17 mouse cellular contexts compared by ENCODE assay signal in the genomic region with DNA sequence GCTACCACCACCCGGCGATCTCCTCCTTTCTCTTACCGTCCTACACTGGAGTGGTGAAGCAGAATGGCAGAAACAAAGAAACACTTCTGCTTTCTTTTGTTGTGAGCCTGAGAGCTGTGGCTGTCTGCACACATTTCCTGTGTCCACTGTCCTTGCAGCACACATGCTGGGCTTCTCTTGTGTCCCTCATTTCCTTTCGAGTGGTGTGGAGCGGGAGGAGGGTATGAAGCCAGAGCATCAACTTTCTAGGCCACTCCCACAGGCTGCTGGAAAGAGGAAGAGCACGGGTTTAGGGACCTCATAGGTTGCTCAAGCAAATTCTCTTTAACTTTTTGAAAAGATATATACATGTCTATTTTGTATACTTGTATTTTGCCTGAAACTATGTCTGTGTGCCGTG. TPM values are rescaled to one million over a fixed set of nuclear protein-coding genes. Genes with fewer than 3 reads are reported as not detected.
A peak's percentile ranks its signal among the peaks of the same experiment; 100 is the strongest.
DNase-seq lines count a peak whose midpoint lies in the region; ATAC-seq and TF ChIP-seq lines count a peak whose summit lies in the region.
"Had no signal": no experiment of that assay in that cellular context is flagged by ENCODE, and none has a peak within 500 bp of the region (broad histone marks: within the 10 kb centered on the region; RNA-seq: fewer than 3 reads in every experiment).

No protein-coding gene starts in this region.

- no peaks in the 10 kb centered on the region for H3K9me3 ChIP-seq in kidney, postnatal 0 days (replicated peaks; ENCODE audit: low read length)
- no peaks in the 10 kb centered on the region for H3K9me3 ChIP-seq in liver, embryonic 12.5 days (replicated peaks)
- no peaks in the 10 kb centered on the region for H3K9me3 ChIP-seq in neural tube, embryonic 15.5 days (replicated peaks)
- H3K9me3 ChIP-seq: forebrain, embryonic 12.5 days; midbrain, embryonic 12.5 days; neural tube, embryonic 12.5 days had no signal

- no peak for ATAC-seq in kidney, postnatal 0 days (replicated peaks; ENCODE audit: low FRiP score, low read depth)
- ATAC-seq in liver, embryonic 12.5 days, result peak; percentile 30; the same call in 1 of the 2 replicates
- peak; percentile 76 for ATAC-seq in monocyte, adult 5-6 weeks (replicated peaks; ENCODE audit: insufficient number of reproducible peaks, low FRiP score, low TSS enrichment, poor library complexity, severe bottlenecking)
- no peak for ATAC-seq in neural tube, embryonic 15.5 days (ENCODE audit: low FRiP score)
- ATAC-seq: CD4-positive, CD25-positive, alpha-beta regulatory T cell, adult 4 months had no signal

- no peak overlapping the region for H3K9ac ChIP-seq in kidney, postnatal 0 days (ENCODE audit: low read depth, low read length)
- H3K9ac ChIP-seq in liver, embryonic 12.5 days, result no peak overlapping the region
- H3K9ac ChIP-seq in neural tube, embryonic 15.5 days (replicated peaks), result no peak overlapping the region
- H3K9ac ChIP-seq: forebrain, embryonic 12.5 days; midbrain, embryonic 12.5 days; neural tube, embryonic 12.5 days had no signal

- peak; percentile 8 for DNase-seq in kidney, postnatal 0 days (ENCODE audit: low spot score)
- no peak for DNase-seq in kidney, postnatal 10 days
- DNase-seq in spleen, adult 12 weeks (ENCODE audit: low spot score), result no peak
- DNase-seq: adrenal gland, postnatal 10 days; cerebellum, adult 11-12 months; gastrocnemius, postnatal 10 days; right cerebral cortex, adult 18-20 months; thymus, postnatal 25 days had no signal

- peaks cover 18% of the 10 kb centered on the region for H3K36me3 ChIP-seq in kidney, postnatal 0 days (ENCODE audit: insufficient read depth, low read length)
- H3K36me3 ChIP-seq in liver, embryonic 12.5 days, result peaks cover 73% of the 10 kb centered on the region
- H3K36me3 ChIP-seq in neural tube, embryonic 15.5 days, result peaks cover 63% of the 10 kb centered on the region

- no peak overlapping the region for H3K4me3 ChIP-seq in kidney, postnatal 0 days (replicated peaks; ENCODE audit: low read depth, low read length)
- peak overlapping the region; percentile 17 for H3K4me3 ChIP-seq in bone marrow, adult 2 months (replicated peaks; ENCODE audit: control insufficient read depth, low read depth, low read length)
- no peak overlapping the region for H3K4me3 ChIP-seq in liver, embryonic 12.5 days
- H3K4me3 ChIP-seq in neural tube, embryonic 15.5 days (replicated peaks), result no peak overlapping the region
- H3K4me3 ChIP-seq: forebrain, embryonic 12.5 days; layer of hippocampus, adult 2 months; midbrain, embryonic 12.5 days; neural tube, embryonic 12.5 days had no signal

- TF ChIP-seq CTCF in kidney, postnatal 0 days (IDR thresholded peaks at IDR 0.05; ENCODE audit: low read depth), result no peak
- TF ChIP-seq CTCF in bone marrow, adult 2 months (IDR thresholded peaks at IDR 0.05; ENCODE audit: control insufficient read depth, insufficient read depth, low read length), result no peak

- H3K27me3 ChIP-seq in kidney, postnatal 0 days (ENCODE audit: insufficient read depth, low read length), result no peaks in the 10 kb centered on the region
- no peaks in the 10 kb centered on the region for H3K27me3 ChIP-seq in liver, embryonic 12.5 days (replicated peaks)
- no peaks in the 10 kb centered on the region for H3K27me3 ChIP-seq in neural tube, embryonic 15.5 days (replicated peaks)
- H3K27me3 ChIP-seq: forebrain, embryonic 12.5 days; midbrain, embryonic 12.5 days; neural tube, embryonic 12.5 days had no signal

- H3K4me2 ChIP-seq in kidney, postnatal 0 days (ENCODE audit: low read length), result no peak overlapping the region
- H3K4me2 ChIP-seq in liver, embryonic 12.5 days, result no peak overlapping the region
- no peak overlapping the region for H3K4me2 ChIP-seq in neural tube, embryonic 15.5 days
- H3K4me2 ChIP-seq: forebrain, embryonic 12.5 days; midbrain, embryonic 12.5 days; neural tube, embryonic 12.5 days had no signal

- no peak for TF ChIP-seq POLR2A in bone marrow, adult 2 months (IDR thresholded peaks at IDR 0.05; ENCODE audit: borderline replicate concordance, control insufficient read depth, low read depth, low read length)

- H3K27ac ChIP-seq in kidney, postnatal 0 days, result no peak overlapping the region
- H3K27ac ChIP-seq in bone marrow, adult 2 months (ENCODE audit: control insufficient read depth, insufficient read depth, low read depth, low read length, poor library complexity), result no peak overlapping the region; the same call in 1 of the 2 replicates
- H3K27ac ChIP-seq in liver, embryonic 12.5 days, result no peak overlapping the region
- H3K27ac ChIP-seq in neural tube, embryonic 15.5 days (replicated peaks), result no peak overlapping the region
- H3K27ac ChIP-seq: forebrain, embryonic 12.5 days; midbrain, embryonic 12.5 days; neural tube, embryonic 12.5 days had no signal

- no peaks in the 10 kb centered on the region for H3K4me1 ChIP-seq in kidney, postnatal 0 days (replicated peaks; ENCODE audit: insufficient read depth, low read length)
- peaks cover 3% of the 10 kb centered on the region; the same call in 1 of the 2 replicates for H3K4me1 ChIP-seq in bone marrow, adult 2 months (ENCODE audit: control insufficient read depth, insufficient read depth, low read length)
- H3K4me1 ChIP-seq in liver, embryonic 12.5 days, result no peaks in the 10 kb centered on the region
- H3K4me1 ChIP-seq in neural tube, embryonic 15.5 days, result no peaks in the 10 kb centered on the region
- H3K4me1 ChIP-seq: forebrain, embryonic 12.5 days; midbrain, embryonic 12.5 days; neural tube, embryonic 12.5 days had no signal

- WGBS in kidney, postnatal 0 days, result 71% methylated on average over 7 of the region's 7 CpGs
- WGBS in bone marrow, adult 2 months, result 56% methylated on average over 7 of the region's 7 CpGs
- WGBS in liver, embryonic 12.5 days (ENCODE audit: insufficient replicate concordance), result 59% methylated on average over 7 of the region's 7 CpGs
- WGBS in neural tube, embryonic 15.5 days, result 82% methylated on average over 7 of the region's 7 CpGs

RNA-seq across cellular contexts. Expression of gene Cluap1, which starts 20.6 kb away (rescaled TPM):
- 32.8 and 33.3 TPM in 2 replicates for polyA plus RNA-seq in kidney, postnatal 0 days (2015; fragmentation: Nextera tagmentation; extraction: Ambion mirVana)
- polyA plus RNA-seq in bone marrow, adult 2 months (2011; ENCODE audit: insufficient read depth, insufficient read length, low replicate concordance, missing spikeins), result 5.5 and 12.5 TPM in 2 replicates
- 12.4 and 12.5 TPM in 2 replicates for polyA plus RNA-seq in liver, embryonic 12.5 days (2016; fragmentation: Nextera tagmentation; extraction: Ambion mirVana)
- 12.0 to 20.1 TPM (median 12.2 TPM) in 3 replicates for total RNA-seq in monocyte, adult 5-6 weeks (2017)
- 36.8 and 40.1 TPM in 2 replicates for polyA plus RNA-seq in neural tube, embryonic 15.5 days (2015; fragmentation: Nextera tagmentation; extraction: Ambion mirVana)

RNA-seq across cellular contexts. Expression of gene 1700037C18Rik, which starts 20.7 kb away (rescaled TPM):
- 11.0 and 11.4 TPM in 2 replicates for polyA plus RNA-seq in kidney, postnatal 0 days (2015; fragmentation: Nextera tagmentation; extraction: Ambion mirVana)
- 4.3 and 8.0 TPM in 2 replicates for polyA plus RNA-seq in bone marrow, adult 2 months (2011; ENCODE audit: insufficient read depth, insufficient read length, low replicate concordance, missing spikeins)
- 3.1 and 3.9 TPM in 2 replicates for polyA plus RNA-seq in liver, embryonic 12.5 days (2016; fragmentation: Nextera tagmentation; extraction: Ambion mirVana)
- 0.57 to 6.4 TPM (median 1.9 TPM) in 3 replicates for total RNA-seq in monocyte, adult 5-6 weeks (2017)
- polyA plus RNA-seq in neural tube, embryonic 15.5 days (2015; fragmentation: Nextera tagmentation; extraction: Ambion mirVana), result 13.4 and 15.3 TPM in 2 replicates

RNA-seq across cellular contexts. Expression of gene Gm20695, which starts 44.7 kb away (rescaled TPM):
- polyA plus RNA-seq in kidney, postnatal 0 days (2015; fragmentation: Nextera tagmentation; extraction: Ambion mirVana), result 2.6 and 2.9 TPM in 2 replicates
- polyA plus RNA-seq in bone marrow, adult 2 months (2011; ENCODE audit: insufficient read depth, insufficient read length, low replicate concordance, missing spikeins), result not detected in 2 replicates
- polyA plus RNA-seq in liver, embryonic 12.5 days (2016; fragmentation: Nextera tagmentation; extraction: Ambion mirVana), result 0.81 and 1.2 TPM in 2 replicates
- 1.2 TPM in 1 of 3 replicates, not detected in the others for total RNA-seq in monocyte, adult 5-6 weeks (2017)
- polyA plus RNA-seq in neural tube, embryonic 15.5 days (2015; fragmentation: Nextera tagmentation; extraction: Ambion mirVana), result 2.1 and 2.7 TPM in 2 replicates

RNA-seq across cellular contexts. Expression of gene Zfp597, which starts 44.8 kb away (rescaled TPM):
- polyA plus RNA-seq in kidney, postnatal 0 days (2015; fragmentation: Nextera tagmentation; extraction: Ambion mirVana), result 3.3 and 4.2 TPM in 2 replicates
- polyA plus RNA-seq in bone marrow, adult 2 months (2011; ENCODE audit: insufficient read depth, insufficient read length, low replicate concordance, missing spikeins), result 4.8 and 19.2 TPM in 2 replicates
- 3.0 and 3.2 TPM in 2 replicates for polyA plus RNA-seq in liver, embryonic 12.5 days (2016; fragmentation: Nextera tagmentation; extraction: Ambion mirVana)
- total RNA-seq in monocyte, adult 5-6 weeks (2017), result 23.7 to 35.3 TPM (median 24.2 TPM) in 3 replicates
- polyA plus RNA-seq in neural tube, embryonic 15.5 days (2015; fragmentation: Nextera tagmentation; extraction: Ambion mirVana), result 12.9 and 13.4 TPM in 2 replicates

RNA-seq across cellular contexts. Expression of gene Nlrc3, which starts 47.3 kb away (rescaled TPM):
- 1.1 and 1.3 TPM in 2 replicates for polyA plus RNA-seq in kidney, postnatal 0 days (2015; fragmentation: Nextera tagmentation; extraction: Ambion mirVana)
- polyA plus RNA-seq in bone marrow, adult 2 months (2011; ENCODE audit: insufficient read depth, insufficient read length, low replicate concordance, missing spikeins), result 2.9 and 3.0 TPM in 2 replicates
- 0.38 and 0.55 TPM in 2 replicates for polyA plus RNA-seq in liver, embryonic 12.5 days (2016; fragmentation: Nextera tagmentation; extraction: Ambion mirVana)
- total RNA-seq in monocyte, adult 5-6 weeks (2017), result 9.6 to 50.1 TPM (median 14.0 TPM) in 3 replicates
- 1.3 and 2.2 TPM in 2 replicates for polyA plus RNA-seq in neural tube, embryonic 15.5 days (2015; fragmentation: Nextera tagmentation; extraction: Ambion mirVana)

Comparison
In these comparisons a context has a peak if more than half of its experiments do, and no peak if none do; other contexts are left out.
1. ATAC-seq: peak in liver, embryonic 12.5 days (single experiment) and monocyte, adult 5-6 weeks (single experiment); none in kidney, postnatal 0 days (single experiment) and neural tube, embryonic 15.5 days (single experiment).